Mouse (Mus musculus) MEL (cell line): Measurements from ENCODE around the gene Tuft1.

Experiments used
- CTCF ChIP-seq, 3 experiments: IDR thresholded peaks in 2 of 3; conservative IDR thresholded peaks in 1 of 3; 2 replicates each; pipeline ENCODE4 v1.5.1; 2011 to 2012; ENCODE audit warnings: low read length in 3 of 3, low read depth in 2 of 3, mild to moderate bottlenecking in 2 of 3, improper control_type of control experiment in 1 of 3, inconsistent platforms in 1 of 3, mixed read lengths in 1 of 3, moderate library complexity in 1 of 3; ENCODE audit not compliant: control insufficient read depth in 1 of 3, insufficient read depth in 1 of 3, poor library complexity in 1 of 3, severe bottlenecking in 1 of 3
- MAX ChIP-seq: IDR thresholded peaks from 2 replicates; pipeline ENCODE4 v1.6.1; 2011; ENCODE audit warnings: low read length, improper control_type of control experiment
- MXI1 ChIP-seq: IDR thresholded peaks from 2 replicates; pipeline ENCODE4 v1.6.1; 2011; ENCODE audit warnings: mild to moderate bottlenecking, low read depth, low read length, improper control_type of control experiment
- POLR2A ChIP-seq, 2 experiments: IDR thresholded peaks; 2 replicates each; pipeline ENCODE4 v1.6.1; 2011 to 2012; ENCODE audit warnings: low read length in 2 of 2, mild to moderate bottlenecking in 2 of 2, control low read depth in 1 of 2, improper control_type of control experiment in 1 of 2, low read depth in 1 of 2, moderate library complexity in 1 of 2; ENCODE audit not compliant: control insufficient read depth in 1 of 2, insufficient read depth in 1 of 2, poor library complexity in 1 of 2
- POLR2AphosphoS2 ChIP-seq: IDR thresholded peaks from 2 replicates; pipeline ENCODE4 v1.6.1; 2011; ENCODE audit warnings: low read length, improper control_type of control experiment
- RAD21 ChIP-seq: IDR thresholded peaks from 2 replicates; pipeline ENCODE4 v1.6.1; 2011; ENCODE audit warnings: mild to moderate bottlenecking, low read depth, low read length, improper control_type of control experiment
- ZMIZ1 ChIP-seq: IDR thresholded peaks from 2 replicates; pipeline ENCODE4 v1.6.1; 2012; ENCODE audit warnings: low read depth, mild to moderate bottlenecking, inconsistent platforms, low read length, improper control_type of control experiment, moderate library complexity

DNA sequence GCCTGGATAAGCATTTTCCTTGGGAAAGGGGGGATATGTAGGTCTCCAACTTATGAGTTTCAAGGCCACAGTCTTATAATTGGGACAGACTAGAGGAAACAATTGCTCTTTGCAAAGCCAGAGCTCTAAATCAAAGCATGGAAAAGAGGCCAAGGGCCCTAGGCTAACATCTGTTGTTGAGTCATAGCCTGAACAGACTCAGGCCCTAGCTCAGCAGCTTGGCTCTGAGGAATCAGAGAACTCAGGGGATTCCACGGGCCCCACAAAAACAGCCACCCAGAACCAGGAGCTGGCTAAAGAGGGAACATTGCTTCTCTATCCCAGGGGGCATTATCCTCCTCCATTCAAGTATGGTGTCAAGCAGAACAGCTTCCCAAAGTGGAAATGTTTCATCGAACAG, 48.1 kb downstream of the Tuft1 start:
- TF ChIP-seq ZMIZ1, result no peak
- TF ChIP-seq RAD21, result no peak
- TF ChIP-seq POLR2AphosphoS2, result no peak
- TF ChIP-seq POLR2A (IDR thresholded peaks at IDR 0.05; ENCODE audit: control insufficient read depth in 1 of 2, insufficient read depth in 1 of 2, low read depth in 1 of 2, low read length in 2 of 2, poor library complexity in 1 of 2), result no peak
- no peak for TF ChIP-seq MAX
- no peak for TF ChIP-seq CTCF (IDR thresholded peaks at IDR 0.05 in 2 of 3, conservative IDR thresholded peaks at IDR 0.05 in 1 of 3; ENCODE audit: control insufficient read depth in 1 of 3, insufficient read depth in 1 of 3, low read depth in 2 of 3, low read length in 3 of 3, poor library complexity in 1 of 3, severe bottlenecking in 1 of 3)
- TF ChIP-seq MXI1, result no peak
